Mouse (Mus musculus): ENCODE data around the gene Fbxl14. TPM values are rescaled to one million over a fixed set of nuclear protein-coding genes. Genes with fewer than 3 reads are reported as not detected.
"Not testable (repeated sequence)": the region's sequence is repeated elsewhere in the genome, so short reads cannot be mapped to it uniquely, and the experiment has no call there.

Fbxl14 gene
- polyA plus RNA-seq (2012; rRNA removed), result 28.2 and 30.6 TPM in 2 replicates

GRCm38 (mm10) chr6:119479343-119479875 is at the start of gene Fbxl14:
TSS of gene Fbxl14 (plus strand) at chr6:119479668.
- DNase-seq (ENCODE audit: low spot score), result no peak

DNA sequence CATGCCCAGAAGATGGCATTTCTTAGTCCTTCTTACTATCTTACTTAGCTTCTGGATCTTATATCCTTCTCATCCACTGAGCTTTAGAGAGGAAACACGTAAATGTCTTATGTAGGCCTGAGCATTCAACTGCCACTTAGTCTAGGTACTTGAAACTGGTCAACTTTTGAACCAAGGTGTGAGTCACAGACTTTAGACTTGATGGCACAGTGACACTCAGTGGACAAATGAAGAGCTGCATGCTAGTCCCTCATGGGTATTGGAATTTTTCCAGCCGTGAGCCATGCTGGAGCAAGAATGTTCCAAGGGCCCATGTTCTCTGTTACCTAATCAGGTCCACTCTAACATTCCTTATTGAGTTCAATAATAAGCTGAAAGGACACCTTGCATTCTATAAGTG is 49.0 kb upstream of the Fbxl14 start:
- no peak for DNase-seq (ENCODE audit: low spot score)

GRCm38 (mm10) chr6:119431751-119432324 is 47.6 kb upstream of the Fbxl14 start:
- DNase-seq (ENCODE audit: low spot score), result no peak

DNA sequence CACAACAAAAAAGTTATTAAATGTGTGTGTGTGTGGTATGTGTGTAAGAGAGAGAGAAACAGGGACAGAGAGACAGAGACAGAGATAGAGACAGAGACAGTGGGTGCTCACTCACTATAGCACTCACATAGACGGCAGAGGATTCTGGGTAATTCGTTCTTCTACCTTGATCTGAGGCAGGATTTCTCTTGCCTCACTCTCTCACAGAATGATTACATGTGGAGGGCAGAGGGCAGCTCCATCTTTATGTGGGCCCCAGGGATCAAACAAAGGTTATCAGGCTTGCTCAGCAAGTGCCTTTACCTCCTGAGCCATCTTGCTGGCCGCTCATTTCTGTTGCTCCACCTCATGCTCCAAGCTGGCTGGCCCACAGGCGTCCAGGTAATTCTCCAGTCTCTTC is 45.1 kb upstream of the Fbxl14 start:
- no peak for DNase-seq (ENCODE audit: low spot score)

- no peak for DNase-seq (ENCODE audit: low spot score)
Observed at GRCm38 (mm10) chr6:119437894-119438761, 41.3 kb upstream of the Fbxl14 start.

DNA sequence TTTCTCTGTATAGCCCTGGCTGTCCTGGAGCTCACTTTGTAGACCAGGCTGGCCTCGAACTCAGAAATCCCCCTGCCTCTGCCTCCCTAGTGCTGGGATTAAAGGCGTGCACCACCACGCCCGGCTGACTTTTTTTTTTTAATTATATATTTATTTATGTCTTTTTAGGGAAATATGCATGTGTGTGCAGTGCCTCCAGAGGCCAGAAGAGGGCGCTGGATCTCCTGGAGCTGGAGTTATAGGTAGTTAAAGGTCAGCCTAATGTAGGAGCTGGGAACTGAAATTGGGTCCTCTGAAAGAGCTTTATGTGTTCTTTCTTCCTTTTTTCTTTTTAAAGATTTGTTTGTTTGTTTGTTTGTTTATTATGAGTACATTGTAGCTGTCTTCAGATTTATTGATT is 36.7 kb upstream of the Fbxl14 start:
- not testable (repeated sequence) for DNase-seq (ENCODE audit: low spot score)

- DNase-seq (ENCODE audit: low spot score), result peak; percentile 54
Observed at GRCm38 (mm10) chr6:119443742-119444645, 35.5 kb upstream of the Fbxl14 start.

DNA sequence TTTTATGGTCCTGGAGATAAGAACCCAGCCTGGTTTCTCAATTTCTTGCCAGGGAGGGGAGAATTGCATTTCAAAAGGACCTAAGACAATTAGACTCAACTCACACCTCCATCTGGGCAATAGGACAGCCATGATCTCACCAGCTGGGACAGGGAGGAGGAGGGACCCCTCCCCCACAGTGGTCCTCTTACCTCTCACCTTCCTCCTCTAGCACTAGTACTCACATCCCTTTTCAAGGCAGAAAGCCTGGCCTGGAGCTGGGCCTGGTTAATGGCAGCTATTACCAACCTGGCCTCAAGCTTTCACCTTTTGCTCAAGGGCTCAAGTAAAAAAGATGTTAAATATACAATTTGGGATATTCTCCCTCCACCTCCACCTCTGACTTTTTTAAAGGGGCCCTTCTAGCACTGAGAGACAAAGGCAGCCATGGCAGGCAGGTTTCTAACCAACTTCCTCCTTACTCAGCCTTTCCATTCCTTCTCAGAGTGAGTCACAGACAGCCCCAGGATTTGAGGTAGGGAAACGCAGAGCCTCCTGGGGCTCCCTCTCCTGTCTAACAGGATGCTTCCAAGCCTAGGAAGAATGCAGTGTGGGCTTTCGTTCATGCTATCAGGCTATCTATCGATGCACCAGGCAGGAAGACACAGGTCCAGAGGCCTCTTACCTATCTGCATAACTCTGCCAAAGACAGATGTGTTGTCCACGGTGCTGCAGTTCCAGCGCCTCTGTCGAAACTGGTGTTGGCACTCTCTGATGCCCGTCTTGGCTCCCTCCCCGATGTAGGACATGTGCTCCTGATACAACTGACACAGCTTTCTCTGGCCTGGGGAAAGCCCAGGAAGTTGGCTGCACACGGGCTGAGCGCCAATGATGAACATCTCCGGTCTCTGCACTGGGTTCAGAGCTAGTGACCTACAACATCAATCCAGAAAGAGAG is 33.5 kb upstream of the Fbxl14 start:
- no peak for DNase-seq (ENCODE audit: low spot score)

DNA sequence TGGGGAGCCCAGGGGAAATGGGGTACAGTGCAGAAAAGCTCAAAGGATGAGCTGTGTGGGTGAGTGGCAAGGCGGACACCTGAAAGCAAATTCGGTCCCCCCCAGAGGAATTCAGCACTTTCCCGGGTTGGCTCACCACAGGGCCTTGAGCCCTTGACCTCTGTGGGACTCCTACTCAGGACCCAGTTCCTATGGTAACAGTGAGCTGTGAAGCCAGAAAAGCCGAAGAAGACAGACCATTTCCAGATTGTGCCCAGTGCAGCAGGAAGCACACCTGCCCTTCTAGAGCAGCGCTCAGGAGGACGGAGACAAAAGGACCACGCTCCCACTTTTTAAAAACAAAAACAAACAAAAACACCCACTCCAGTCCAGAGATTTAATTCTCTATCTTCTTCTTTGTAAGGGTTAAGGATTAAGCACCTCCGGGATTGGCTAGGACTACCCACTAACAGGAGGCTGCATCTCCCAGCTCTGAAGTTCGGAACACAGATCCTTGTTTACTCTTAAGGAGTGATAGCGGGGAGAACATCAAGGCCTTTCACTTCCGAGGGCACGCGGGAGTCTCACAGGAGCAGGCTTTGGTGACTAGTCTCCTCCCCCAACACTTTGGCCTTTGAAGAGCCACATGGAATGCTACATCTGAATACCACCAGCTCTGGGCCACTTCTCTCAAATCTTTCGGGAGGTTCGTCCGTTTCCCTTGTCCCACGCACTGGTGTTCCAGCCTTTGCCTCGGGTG is 31.0 kb upstream of the Fbxl14 start:
- DNase-seq (ENCODE audit: low spot score), result no peak

GRCm38 (mm10) chr6:119449060-119449499 is 30.4 kb upstream of the Fbxl14 start:
- DNase-seq (ENCODE audit: low spot score), result no peak

- no peak for DNase-seq (ENCODE audit: low spot score)
Observed at GRCm38 (mm10) chr6:119450965-119451943, 28.2 kb upstream of the Fbxl14 start.

DNA sequence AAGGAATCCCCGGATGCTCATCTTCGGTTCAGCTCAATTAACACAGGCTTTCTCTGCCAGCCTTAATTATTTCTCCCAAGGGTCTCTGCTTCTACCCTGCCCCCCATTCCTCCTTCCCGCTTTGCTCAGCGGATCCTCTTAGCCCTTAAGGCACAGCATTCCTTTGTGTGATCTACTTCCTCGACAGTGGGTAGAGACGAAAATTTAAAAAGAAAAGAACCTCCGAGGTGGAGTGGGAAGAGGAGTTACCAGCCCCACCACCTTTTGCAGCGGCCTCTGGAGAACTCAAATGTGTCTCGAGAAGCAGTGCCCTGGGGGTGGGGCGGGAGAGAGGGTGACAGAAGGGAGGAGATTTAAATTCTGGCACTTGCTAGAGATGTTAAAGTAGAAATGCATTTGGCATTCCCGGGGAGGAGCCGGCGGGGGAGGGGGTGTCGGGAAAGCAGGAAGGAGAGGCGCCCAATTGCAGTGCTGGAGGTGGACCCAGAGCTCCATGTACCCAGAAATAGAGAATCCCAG is 27.4 kb upstream of the Fbxl14 start:
- no peak for DNase-seq (ENCODE audit: low spot score)

DNA sequence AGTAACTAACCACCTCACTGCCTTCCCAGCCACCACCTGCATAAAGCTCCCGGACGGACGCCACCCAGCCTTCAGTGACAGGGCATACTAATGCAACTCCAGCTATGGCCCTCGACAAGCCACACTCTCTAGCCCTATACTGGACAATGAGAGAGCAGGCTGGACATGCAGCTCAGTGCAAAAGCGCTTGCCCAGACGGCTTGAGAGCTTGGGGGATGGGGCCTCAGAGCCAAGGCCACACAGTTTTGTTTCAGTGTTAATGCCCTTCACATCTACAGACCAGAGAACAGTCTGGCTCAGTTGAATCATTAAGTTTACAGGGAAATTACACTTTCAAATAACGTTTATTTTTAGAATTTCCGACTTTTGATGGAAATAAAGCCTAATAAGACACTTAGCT is 21.3 kb upstream of the Fbxl14 start:
- DNase-seq (ENCODE audit: low spot score), result no peak

- DNase-seq (ENCODE audit: low spot score), result no peak
Observed at GRCm38 (mm10) chr6:119459041-119459440, 20.4 kb upstream of the Fbxl14 start.

DNA sequence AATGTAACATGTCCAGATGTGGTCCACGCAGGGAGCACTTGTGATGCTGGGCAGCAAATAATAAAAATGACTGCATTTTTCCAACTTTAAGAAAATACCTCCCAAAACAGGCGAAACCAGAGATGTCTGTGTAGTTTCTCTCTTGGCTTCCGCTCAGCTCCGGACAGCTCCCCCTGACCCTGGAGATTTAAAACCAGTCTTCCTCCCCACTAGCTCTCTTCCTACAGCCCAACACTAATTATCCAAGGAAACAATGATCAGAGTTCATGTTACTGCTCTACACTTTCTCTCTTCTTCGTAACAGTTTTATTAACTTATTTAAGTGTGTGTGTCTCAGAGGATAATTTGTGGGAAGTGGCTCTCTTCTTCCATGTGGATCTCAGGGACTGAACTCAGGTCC is 19.1 kb upstream of the Fbxl14 start:
- no peak for DNase-seq (ENCODE audit: low spot score)

DNA sequence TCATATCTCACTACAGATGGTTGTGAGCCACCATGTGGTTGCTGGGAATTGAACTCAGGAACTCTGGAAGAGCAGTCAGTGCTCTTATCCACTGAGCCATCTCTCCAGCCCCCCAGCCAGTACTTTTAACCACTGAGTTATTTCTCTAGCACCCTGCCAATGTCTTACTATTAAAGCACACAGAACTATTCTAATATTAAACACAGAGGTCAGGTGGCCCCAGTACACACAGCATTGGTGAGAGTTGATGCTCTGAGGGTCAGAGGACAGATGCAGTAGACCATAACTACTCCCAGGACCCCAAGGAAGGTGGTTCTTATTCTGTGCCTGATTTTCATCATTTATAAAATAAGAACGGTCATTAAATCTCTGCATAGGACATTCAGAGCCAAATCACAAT is 13.3 kb upstream of the Fbxl14 start:
- DNase-seq (ENCODE audit: low spot score), result no peak

DNA sequence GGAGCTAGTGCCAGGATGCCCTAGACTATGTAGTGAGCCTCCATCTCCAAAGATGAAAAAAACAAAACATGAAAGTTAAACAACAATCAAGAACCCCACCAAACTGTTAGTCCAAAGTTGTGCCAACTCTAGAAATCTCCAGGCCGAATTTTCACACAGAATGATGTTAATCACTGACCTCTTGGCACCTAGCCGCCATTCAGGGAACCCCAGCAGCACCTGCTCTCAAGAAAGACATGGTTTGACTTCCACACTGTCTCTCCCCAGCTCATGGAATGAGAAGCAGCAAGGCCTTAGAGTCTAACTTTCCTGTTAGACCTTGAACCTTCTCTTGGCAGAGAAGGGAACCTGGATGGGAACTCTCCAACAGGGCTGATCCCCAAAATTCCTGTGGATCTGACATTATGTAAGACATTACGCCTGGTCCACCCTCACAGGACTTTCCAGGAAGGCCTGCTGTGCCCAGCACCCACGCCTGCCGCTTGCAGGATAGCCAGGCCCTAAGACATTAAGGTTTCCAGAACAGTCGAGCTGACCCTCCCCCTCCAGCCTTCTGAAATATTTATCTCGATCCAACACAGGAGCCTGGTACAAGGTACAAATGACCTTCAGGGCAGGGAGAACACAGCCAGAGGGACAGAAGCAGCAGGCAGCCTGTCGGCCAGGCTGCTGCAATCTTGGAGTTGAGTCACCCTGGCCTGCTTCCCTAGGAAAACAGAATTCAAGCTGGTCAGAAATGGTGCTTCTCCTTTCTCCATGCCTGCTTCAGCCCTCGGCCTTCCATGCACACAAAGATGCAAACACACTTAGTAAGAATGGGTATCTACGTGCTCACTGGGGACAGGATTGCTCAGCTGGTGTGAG is 12.3 kb upstream of the Fbxl14 start:
- DNase-seq (ENCODE audit: low spot score), result no peak

DNA sequence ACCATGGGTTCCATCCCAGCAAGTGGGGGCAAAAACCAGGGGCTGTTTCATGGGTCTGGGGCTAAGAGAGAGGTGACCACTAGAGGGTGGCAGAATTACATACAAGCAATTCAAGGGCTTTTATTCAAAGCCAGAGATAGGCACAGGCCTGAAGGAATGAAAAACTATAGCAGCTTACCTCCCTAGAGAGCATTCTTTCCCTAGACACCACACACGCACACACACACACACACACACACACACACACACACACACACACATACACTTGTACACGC is 11.7 kb upstream of the Fbxl14 start:
- DNase-seq (ENCODE audit: low spot score), result no peak
